Mouse (Mus musculus): Measurements from ENCODE around the gene Rasl2-9.
"Not testable (repeated sequence)": the region's sequence is repeated elsewhere in the genome, so short reads cannot be mapped to it uniquely, and the experiment has no call there.

The Rasl2-9 gene

GRCm38 (mm10) chr7:5125549-5126406 lies at the start of gene Rasl2-9:
Gene Rasl2-9, minus strand, starts transcription at chr7:5125950.
- peak; percentile 72 for DNase-seq (ENCODE audit: extremely low spot score, low spot score)

DNA sequence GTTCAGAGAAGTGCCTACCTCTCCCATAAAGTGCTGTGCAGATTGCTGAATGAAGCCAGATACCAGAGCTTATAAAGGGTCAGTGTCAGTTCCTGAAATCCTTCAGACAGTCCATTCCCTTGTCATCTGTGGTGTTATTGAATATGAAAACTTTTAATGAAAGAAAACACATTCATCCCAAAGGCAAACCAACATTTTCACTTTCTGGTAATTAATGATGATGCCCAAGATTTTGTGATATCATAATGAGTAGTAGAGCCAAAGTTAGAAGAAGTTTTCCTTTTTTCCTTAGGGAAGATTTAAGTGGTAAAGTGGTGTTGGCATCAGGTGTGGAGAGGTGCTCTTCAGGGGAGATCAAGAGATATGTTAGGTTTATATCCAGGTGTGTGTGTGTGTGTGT lies 23.8 kb upstream of the Rasl2-9 start, which contains the start of gene Vmn1r55:
Gene Vmn1r55, minus strand, starts transcription at position 101 of the 400 bp plus-strand sequence.
- not testable (repeated sequence) for DNase-seq (ENCODE audit: extremely low spot score, low spot score)

DNA sequence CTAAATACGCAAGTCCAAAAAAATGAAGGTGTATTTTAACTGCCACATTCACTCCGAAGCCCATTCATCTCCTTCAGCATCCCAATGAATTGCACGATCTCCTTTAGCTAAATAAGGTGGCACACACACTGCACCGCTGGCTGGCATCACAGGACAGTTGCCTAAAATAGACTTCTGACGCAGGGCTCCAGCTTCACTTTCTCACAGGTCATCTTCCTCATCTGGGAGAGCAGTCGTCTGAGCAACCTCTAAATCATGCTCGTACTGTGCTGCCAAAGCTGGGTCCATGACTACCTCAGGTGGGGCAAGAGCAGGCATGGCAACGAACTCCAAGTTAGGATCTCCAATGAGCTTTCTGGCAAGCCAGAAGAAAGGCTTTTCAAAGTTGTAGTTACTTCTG lies 672 bp downstream of the Rasl2-9 start:
- DNase-seq (ENCODE audit: extremely low spot score, low spot score): no peak

GRCm38 (mm10) chr7:5116850-5117249 lies 8.9 kb downstream of the Rasl2-9 start, which contains the start of gene Rfpl4:
Gene Rfpl4, minus strand, starts transcription at chr7:5116950.
- DNase-seq (ENCODE audit: extremely low spot score, low spot score): no peak

- DNase-seq (ENCODE audit: extremely low spot score, low spot score): no peak
Measured at GRCm38 (mm10) chr7:5112701-5113100, 13.0 kb downstream of the Rasl2-9 start.

- DNase-seq (ENCODE audit: extremely low spot score, low spot score): no peak
Measured at GRCm38 (mm10) chr7:5109301-5109700, 16.4 kb downstream of the Rasl2-9 start.

GRCm38 (mm10) chr7:5108272-5108671 lies 17.5 kb downstream of the Rasl2-9 start:
- no peak for DNase-seq (ENCODE audit: extremely low spot score, low spot score)

- no peak for DNase-seq (ENCODE audit: extremely low spot score, low spot score)
Measured at GRCm38 (mm10) chr7:5102564-5102963, 23.2 kb downstream of the Rasl2-9 start.

DNA sequence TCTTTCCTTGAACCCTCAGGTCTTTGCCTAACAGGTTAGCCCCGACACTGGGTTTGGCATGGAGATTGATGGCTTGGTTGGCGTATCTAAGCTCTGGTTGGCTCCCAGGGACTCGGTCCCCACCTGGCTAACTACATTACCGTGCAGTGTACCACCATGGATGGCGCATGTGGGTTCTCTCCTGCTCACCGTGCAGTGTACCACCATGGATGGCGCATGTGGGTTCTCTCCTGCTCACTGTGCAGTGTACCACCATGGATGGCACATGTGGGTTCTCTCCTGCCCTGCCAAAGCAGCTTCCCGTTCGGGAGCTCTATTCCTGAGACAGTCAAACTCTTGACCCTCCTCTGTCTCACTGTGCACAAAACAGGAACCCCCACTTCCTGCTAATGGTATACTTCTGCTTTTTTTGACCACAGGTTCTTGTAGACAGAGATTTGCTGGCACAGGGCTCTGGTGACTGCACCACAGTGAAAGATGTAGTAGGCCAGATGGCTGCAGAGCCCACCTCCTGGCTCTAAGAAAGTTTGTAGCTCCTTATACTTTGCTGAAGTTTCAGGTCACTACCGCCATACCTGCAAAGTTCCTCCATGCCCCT lies 24.6 kb downstream of the Rasl2-9 start:
- no peak for DNase-seq (ENCODE audit: extremely low spot score, low spot score)

DNA sequence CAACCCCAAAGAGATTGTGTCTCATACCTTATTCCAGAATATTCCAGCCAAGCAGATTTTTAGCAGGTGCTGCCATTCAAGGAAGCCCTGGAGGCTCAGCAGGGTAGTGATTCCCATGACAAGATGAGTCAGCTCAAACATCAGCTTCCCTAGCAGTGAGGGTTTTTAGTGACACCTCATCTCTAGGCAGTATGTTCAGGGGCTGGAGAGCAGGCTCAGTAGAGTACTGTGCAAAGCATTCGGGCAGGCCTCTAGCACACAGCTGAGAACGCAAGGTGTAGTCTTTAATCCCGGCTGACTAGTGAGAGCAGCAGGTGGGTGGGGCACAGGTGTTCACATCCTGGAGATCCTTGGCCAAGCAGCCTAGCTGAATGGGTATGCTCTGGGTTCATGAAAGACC lies 26.0 kb downstream of the Rasl2-9 start:
- no peak for DNase-seq (ENCODE audit: extremely low spot score, low spot score)

DNA sequence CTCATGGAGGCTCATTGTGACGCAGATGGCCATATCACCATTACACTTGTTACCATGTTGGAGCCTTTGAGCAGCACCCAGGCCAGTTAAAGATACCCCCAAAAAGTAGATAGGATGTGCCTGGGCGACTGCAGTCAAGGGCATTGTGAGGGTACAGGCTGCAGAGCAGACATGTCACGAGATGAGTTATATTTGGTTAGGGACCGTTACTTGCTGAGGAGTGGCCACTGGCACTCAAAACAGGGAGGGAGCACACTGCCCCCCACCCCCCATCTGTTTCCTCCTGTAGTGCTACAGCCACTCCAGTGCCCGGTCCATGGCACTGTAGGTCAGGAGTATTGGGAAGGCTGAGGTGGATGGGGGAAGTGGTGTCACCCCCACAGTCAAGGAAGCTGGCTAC lies 27.0 kb downstream of the Rasl2-9 start:
- DNase-seq (ENCODE audit: extremely low spot score, low spot score): no peak

GRCm38 (mm10) chr7:5092831-5093510 lies 32.8 kb downstream of the Rasl2-9 start:
- DNase-seq (ENCODE audit: extremely low spot score, low spot score): no peak

DNA sequence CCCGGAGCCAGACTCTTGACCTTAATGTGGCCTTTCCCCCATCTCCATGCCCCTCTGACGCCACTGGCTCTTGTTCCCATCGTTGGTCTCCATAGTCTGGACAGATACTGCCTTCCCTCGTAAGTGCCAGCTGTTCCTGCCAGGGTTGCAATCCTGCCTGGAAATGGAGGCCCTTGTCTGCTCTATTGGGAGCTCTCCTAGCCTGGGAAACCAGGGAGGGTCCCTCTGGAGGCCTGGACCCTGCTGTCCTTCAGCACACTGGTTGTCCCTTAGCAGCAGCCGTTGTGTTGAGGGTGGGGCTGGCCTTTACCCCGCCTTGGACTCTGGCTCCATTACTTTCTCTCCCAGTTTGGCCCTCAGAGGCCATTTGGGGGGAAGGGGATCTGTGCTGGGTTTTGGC lies 33.4 kb downstream of the Rasl2-9 start:
- no peak for DNase-seq (ENCODE audit: extremely low spot score, low spot score)

GRCm38 (mm10) chr7:5091008-5091728 lies 34.6 kb downstream of the Rasl2-9 start:
- no peak for DNase-seq (ENCODE audit: extremely low spot score, low spot score)

DNA sequence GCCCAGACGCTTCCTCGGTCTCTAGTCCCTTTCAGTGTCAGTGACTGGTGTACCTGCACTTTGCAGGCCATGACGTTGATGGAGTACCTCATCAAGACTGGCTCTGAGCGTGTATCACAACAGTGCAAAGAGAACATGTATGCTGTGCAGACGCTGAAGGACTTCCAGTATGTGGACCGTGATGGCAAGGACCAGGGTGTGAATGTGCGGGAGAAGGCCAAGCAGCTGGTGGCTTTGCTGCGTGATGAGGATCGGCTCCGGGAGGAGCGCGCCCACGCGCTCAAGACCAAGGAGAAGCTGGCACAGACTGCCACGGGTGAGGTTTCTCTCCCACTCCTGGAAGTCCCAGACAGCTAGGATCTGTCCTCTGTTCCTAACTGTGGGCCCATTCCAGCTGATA lies 35.9 kb downstream of the Rasl2-9 start:
- DNase-seq (ENCODE audit: extremely low spot score, low spot score): no peak

DNA sequence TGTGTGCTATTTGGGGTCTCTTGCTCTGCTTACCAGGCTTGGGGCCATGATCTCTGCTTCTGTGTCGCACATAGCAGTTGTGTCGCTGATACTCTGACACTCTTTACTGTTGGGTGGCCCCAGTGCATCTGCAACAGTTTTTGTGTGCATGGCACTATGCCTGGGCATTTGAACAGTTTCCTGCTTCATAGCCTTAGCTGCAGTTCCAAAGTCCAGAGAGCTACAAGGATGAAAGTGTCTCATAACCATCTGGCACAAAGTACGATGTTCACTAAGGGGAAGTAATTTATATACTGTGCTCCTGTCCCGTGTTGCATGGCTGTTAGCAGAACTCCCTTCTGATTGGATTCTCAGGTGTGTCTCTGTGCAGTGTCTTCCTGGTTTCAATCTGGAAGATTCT lies 37.9 kb downstream of the Rasl2-9 start:
- no peak for DNase-seq (ENCODE audit: extremely low spot score, low spot score)

DNA sequence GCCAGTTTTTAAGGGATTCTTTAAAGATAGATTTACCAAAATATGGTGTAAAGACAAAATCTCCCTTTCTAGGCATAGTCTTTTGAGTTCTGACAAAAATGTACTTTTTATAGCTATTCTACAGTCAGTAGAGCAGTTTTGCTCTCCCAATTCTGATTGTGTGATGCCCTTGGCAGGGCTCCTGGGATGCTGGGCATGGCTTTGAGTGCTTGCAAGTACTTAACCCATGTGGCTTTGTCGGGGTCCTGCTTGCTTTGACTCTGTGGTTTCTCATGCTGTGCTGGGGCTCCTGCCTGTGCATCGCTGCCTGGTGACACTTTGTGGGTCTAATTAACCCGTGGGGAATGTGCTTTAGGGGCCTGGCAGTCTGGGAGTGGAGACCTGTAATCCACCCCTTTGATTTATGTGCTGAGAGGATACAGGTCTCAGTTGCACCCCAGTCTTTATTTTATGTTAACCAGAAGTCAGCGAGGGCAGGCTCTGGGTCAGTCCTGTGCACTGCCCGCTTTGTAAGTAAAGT lies 38.8 kb downstream of the Rasl2-9 start:
- DNase-seq (ENCODE audit: extremely low spot score, low spot score): no peak

- no peak for DNase-seq (ENCODE audit: extremely low spot score, low spot score)
Measured at GRCm38 (mm10) chr7:5085512-5085911, 40.2 kb downstream of the Rasl2-9 start.

GRCm38 (mm10) chr7:5083325-5084105 lies 42.2 kb downstream of the Rasl2-9 start:
- DNase-seq (ENCODE audit: extremely low spot score, low spot score): no peak

DNA sequence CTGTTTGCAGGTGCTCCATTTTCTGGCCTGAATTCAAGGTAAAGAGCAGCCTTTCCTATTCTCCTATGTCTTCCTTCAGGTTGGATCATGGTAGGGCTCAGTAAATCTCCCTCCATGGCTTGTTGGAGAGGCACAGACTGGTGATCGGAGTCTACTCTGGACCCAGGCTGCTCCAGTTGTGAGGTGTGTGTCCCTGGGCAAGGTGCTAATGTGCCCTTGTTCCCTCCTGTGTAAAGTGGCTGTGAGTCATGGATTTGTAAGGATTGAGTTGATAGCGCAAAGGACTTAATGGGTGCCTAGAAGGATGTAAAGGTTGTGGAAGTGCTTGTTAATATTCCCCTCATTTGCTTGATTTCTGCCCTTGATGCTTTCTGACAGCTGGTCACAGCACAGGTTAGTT lies 43.8 kb downstream of the Rasl2-9 start:
- no peak for DNase-seq (ENCODE audit: extremely low spot score, low spot score)

Data from neural tube, embryonic 10.5 days (tissue).